Mouse (Mus musculus): Measurements from ENCODE around the gene Ppp4c. TPM values are rescaled to one million over a fixed set of nuclear protein-coding genes. Genes with fewer than 3 reads are reported as not detected.
A peak's percentile ranks its signal among the peaks of the same experiment; 100 is the strongest.

Gene Ppp4c
- polyA plus RNA-seq, 1 experiment from 2014 or later, result 267 TPM

DNA sequence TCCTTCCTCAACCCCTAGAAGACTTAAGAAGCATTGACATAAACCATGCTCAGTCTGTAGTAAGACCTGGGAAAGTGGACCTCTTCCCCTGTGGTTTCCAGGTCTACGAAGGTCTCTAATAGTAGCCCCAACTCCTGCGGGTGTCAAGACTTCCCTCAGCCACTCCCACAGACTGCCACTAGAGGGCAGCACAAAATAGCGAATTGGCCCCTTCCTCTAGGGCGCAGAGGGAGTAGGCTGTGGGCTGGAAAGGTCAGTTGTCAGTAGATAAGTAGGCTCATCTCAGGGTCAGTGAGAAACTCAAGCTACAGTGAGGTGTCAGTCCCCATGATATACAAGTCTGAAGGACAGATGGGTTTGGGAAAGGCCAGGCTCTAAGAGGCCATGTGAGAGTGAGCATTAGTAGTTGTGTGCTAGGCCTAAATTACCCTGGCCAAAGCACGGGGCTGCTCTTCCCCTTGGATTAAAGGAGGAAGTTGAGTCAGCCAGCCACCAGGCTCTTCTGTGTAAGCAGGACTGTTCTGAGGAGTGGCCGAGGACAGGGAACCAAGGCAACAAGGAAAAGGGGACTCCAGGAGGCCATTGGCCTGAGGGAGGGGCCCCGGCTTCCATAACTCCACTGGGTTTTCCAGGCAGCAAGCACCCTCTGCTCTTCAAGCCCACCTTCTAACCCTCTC lies 29.7 kb upstream of the Ppp4c start:
- peaks cover 7% of the 10 kb centered on the region for H3K4me1 ChIP-seq (ENCODE audit: insufficient read depth, low read length)
- no peaks in the 10 kb centered on the region for H3K36me3 ChIP-seq (ENCODE audit: insufficient read depth, low read length)
- peak; percentile 44; the same call in 1 of the 2 replicates for ATAC-seq (ENCODE audit: low FRiP score, low TSS enrichment)
- no peak overlapping the region for H3K27ac ChIP-seq (ENCODE audit: low read length)
- no peak overlapping the region for H3K4me3 ChIP-seq (ENCODE audit: low read length)
- no peak overlapping the region for H3K9ac ChIP-seq (replicated peaks; ENCODE audit: low read length)
- no peak overlapping the region for H3K4me2 ChIP-seq (replicated peaks; ENCODE audit: low read depth, low read length)
- H3K9me3 ChIP-seq (ENCODE audit: low read length), result peaks cover 5% of the 10 kb centered on the region; the same call in 1 of the 2 replicates
- WGBS, result 24% methylated on average over 7 of the region's 7 CpGs
- H3K27me3 ChIP-seq (ENCODE audit: insufficient read depth, low read length), result peaks cover 18% of the 10 kb centered on the region

DNA sequence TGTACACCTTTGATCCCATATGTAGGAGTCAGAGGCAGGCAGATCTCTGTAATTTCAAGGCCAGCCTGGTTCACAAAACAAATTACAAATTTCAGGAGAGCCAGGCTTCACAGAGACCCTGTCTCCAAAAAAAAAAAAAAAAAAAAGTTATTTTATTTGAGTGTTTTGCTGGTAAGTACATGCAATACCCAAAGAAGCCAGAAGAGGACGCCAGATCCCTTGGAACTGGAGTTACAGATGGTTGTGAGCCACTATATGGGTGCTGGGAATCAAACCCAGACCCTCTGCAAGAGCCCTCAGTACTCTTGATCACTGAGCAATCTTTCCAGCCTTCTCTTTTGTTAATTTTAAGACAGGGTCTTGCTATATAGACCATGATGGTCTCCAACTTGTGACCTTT lies 26.5 kb upstream of the Ppp4c start:
- H3K4me1 ChIP-seq (ENCODE audit: insufficient read depth, low read length), result peaks cover 7% of the 10 kb centered on the region
- no peak for ATAC-seq (ENCODE audit: low FRiP score, low TSS enrichment)
- no peak overlapping the region for H3K4me2 ChIP-seq (replicated peaks; ENCODE audit: low read depth, low read length)
- 29% methylated on average over 1 of the region's 1 CpGs for WGBS
- H3K9ac ChIP-seq (replicated peaks; ENCODE audit: low read length), result no peak overlapping the region
- H3K9me3 ChIP-seq (ENCODE audit: low read length), result peaks cover 5% of the 10 kb centered on the region; the same call in 1 of the 2 replicates
- H3K27ac ChIP-seq (ENCODE audit: low read length), result no peak overlapping the region
- peaks cover 7% of the 10 kb centered on the region; the same call in 1 of the 2 replicates for H3K27me3 ChIP-seq (ENCODE audit: insufficient read depth, low read length)
- no peak overlapping the region for H3K4me3 ChIP-seq (ENCODE audit: low read length)
- H3K36me3 ChIP-seq (ENCODE audit: insufficient read depth, low read length), result no peaks in the 10 kb centered on the region

DNA sequence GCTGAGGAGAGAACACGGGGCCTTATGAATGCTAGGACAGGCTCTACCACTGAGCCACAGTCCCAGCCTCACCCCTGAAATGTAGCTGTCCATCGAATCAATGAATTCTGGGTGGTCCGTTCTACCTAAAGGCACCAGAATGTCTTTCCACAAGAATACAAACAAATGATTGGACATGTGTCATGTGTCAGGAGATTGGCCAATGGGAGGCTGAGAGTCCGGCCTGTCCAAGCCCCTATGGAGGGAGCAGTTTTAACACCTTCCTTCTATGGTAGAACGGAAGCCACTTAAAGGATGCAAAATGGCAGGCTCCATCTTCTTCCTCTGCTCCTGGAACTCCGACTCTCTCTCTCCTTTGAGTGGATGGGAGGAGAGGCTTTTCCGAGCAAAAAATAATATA lies 25.3 kb upstream of the Ppp4c start:
- no peaks in the 10 kb centered on the region for H3K36me3 ChIP-seq (ENCODE audit: insufficient read depth, low read length)
- no peak overlapping the region for H3K27ac ChIP-seq (ENCODE audit: low read length)
- H3K9ac ChIP-seq (replicated peaks; ENCODE audit: low read length), result no peak overlapping the region
- H3K4me3 ChIP-seq (ENCODE audit: low read length), result no peak overlapping the region
- no peaks in the 10 kb centered on the region for H3K4me1 ChIP-seq (ENCODE audit: insufficient read depth, low read length)
- peaks cover 5% of the 10 kb centered on the region; the same call in 1 of the 2 replicates for H3K9me3 ChIP-seq (ENCODE audit: low read length)
- no peak for ATAC-seq (ENCODE audit: low FRiP score, low TSS enrichment)
- 82% methylated on average over 7 of the region's 7 CpGs for WGBS
- H3K4me2 ChIP-seq (replicated peaks; ENCODE audit: low read depth, low read length), result no peak overlapping the region
- H3K27me3 ChIP-seq (ENCODE audit: insufficient read depth, low read length), result no peaks in the 10 kb centered on the region

DNA sequence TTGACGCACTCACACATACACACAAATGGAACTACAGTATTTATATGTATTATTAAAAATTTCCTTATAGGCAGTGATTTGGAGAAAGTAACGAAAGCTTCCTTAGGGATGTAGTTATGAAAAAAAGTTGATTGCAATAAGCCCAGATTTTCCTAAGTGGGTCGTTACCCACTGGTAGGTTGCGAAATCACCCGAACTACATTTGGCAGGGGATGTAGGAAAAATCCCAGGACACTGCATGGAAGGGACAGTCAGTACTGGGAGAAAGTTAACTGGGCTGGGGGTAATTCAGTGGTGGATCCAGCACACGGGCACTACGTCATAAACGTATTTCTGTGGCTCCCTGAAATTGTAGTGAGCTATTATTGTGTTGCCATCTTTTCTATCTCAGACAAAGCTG lies 24.2 kb upstream of the Ppp4c start:
- ATAC-seq (ENCODE audit: low FRiP score, low TSS enrichment), result no peak
- no peak overlapping the region for H3K4me2 ChIP-seq (replicated peaks; ENCODE audit: low read depth, low read length)
- H3K36me3 ChIP-seq (ENCODE audit: insufficient read depth, low read length), result no peaks in the 10 kb centered on the region

DNA sequence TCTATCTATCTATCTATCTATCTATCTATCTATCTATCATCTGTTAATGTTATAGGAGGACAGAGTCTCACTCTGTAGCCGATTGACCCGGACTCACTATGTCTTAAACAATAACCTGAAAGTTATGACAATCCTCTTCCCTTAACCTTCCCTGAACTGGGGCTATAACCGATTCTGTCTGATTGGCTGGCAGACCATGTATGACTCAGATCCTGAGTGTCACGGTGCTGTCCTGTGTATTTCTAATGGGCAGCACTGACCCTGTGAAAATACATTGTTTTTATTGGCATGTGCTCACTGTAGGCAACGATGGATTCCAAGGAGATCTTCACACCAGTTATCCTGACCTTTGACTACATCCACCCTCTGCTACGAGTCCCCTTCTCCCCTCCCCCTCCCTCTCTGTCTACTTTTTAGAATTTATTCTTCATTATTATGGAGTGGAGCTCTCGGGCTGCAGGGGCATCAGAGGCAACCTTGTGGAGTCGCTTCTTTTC lies 23.5 kb upstream of the Ppp4c start:
- Histone ChIP-seq H3K9me3 (ENCODE audit: low read length) (peaks cover 5% of the 10 kb centered on the region; the same call in 1 of the 2 replicates), H3K36me3 (ENCODE audit: insufficient read depth, low read length) (no peaks in the 10 kb centered on the region), H3K4me2 (replicated peaks; ENCODE audit: low read depth, low read length) (no peak overlapping the region), H3K27me3 (ENCODE audit: insufficient read depth, low read length) (no peaks in the 10 kb centered on the region), H3K27ac (ENCODE audit: low read length) (no peak overlapping the region), H3K4me1 (ENCODE audit: insufficient read depth, low read length) (no peaks in the 10 kb centered on the region), H3K4me3 (ENCODE audit: low read length) (no peak overlapping the region), H3K9ac (replicated peaks; ENCODE audit: low read length) (no peak overlapping the region)
- 56% methylated on average over 8 of the region's 8 CpGs for WGBS
- no peak for ATAC-seq (ENCODE audit: low FRiP score, low TSS enrichment)

More for the DNA sequence above, 24.2 kb upstream of the Ppp4c start:
- WGBS, result 90% methylated on average over 8 of the region's 8 CpGs
- Histone ChIP-seq H3K9ac (replicated peaks; ENCODE audit: low read length) (no peak overlapping the region), H3K27me3 (ENCODE audit: insufficient read depth, low read length) (no peaks in the 10 kb centered on the region), H3K4me3 (ENCODE audit: low read length) (no peak overlapping the region), H3K4me1 (ENCODE audit: insufficient read depth, low read length) (no peaks in the 10 kb centered on the region), H3K9me3 (ENCODE audit: low read length) (peaks cover 5% of the 10 kb centered on the region; the same call in 1 of the 2 replicates), H3K27ac (ENCODE audit: low read length) (no peak overlapping the region)

DNA sequence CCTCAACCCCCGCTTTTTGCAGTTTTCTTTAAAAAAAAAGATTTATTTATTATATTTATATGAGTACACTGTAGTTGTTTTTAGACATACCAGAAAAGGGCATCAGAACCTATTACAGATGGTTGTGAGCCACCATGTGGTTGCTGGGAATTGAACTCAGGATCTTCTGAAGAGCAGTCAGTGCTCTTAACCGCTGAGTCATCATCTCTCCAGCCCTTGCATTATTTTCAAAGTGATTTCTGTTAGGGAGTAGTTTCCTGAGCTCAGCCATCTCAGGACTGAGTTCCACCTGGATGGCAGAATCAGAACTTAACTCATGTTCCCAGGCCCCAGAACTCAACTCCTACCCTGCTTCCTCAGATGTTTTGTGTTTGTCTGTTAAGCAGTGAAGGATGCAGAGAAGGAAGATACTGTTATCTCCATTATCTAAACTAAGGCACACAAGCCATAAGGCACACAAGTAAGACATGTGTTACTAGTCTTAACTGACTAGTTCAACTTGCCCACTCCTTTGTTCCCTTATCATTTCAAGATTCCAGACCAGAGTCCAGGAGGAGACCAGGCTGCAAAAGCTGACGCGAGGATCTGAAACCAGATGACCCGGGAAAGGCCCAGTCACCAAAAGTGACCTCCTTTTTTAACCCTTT lies 17.6 kb upstream of the Ppp4c start:
- 48% methylated on average over 5 of the region's 5 CpGs for WGBS
- no peaks in the 10 kb centered on the region for H3K9me3 ChIP-seq (ENCODE audit: low read length)
- H3K36me3 ChIP-seq (ENCODE audit: insufficient read depth, low read length), result no peaks in the 10 kb centered on the region
- no peak for ATAC-seq (ENCODE audit: low FRiP score, low TSS enrichment)
- no peak overlapping the region for H3K27ac ChIP-seq (ENCODE audit: low read length)
- peak overlapping the region; percentile 86; the same call in 1 of the 2 replicates for H3K4me2 ChIP-seq (replicated peaks; ENCODE audit: low read depth, low read length)
- no peak overlapping the region; the same call in 1 of the 2 replicates for H3K4me3 ChIP-seq (ENCODE audit: low read length)
- no peaks in the 10 kb centered on the region for H3K27me3 ChIP-seq (ENCODE audit: insufficient read depth, low read length)
- peaks cover 21% of the 10 kb centered on the region for H3K4me1 ChIP-seq (ENCODE audit: insufficient read depth, low read length)
- H3K9ac ChIP-seq (replicated peaks; ENCODE audit: low read length), result peak overlapping the region; percentile 78

DNA sequence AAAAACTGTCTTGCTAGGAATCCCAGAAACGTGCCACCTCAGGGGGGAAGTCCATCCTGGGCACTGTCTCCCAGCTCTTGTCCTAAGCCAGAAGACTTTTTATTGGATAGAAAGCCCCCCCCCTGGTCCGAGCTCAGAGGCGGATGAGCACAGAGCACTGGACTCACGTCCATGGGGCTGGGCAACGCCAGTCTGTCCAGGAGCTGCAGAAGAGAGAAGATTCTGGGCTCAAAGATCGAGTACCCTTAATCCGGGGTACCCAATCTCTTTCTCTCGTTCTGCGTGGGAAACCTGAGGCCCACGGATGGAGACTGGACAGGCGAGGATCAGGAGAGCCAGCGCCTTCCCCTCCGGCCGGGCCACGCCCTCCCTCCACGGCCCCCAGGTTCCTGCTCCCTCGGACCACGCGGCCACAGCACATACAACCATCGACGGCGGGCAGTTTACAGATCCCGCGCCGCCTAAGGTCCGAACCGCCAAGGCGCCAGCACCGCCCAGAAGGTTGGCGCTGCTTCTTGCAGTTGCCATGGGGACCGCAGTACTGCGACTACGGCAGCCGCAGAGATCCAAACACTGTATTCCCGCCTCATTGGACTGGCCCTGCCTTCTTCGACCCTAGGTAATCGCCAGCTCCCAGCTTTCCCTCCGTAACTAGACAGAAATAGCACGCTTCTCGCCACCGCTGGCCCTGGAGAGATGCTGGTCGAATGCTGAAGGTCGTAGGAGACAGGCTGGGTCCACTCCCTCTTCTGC lies 16.6 kb upstream of the Ppp4c start:
- peak; percentile 97 for ATAC-seq (ENCODE audit: low FRiP score, low TSS enrichment)
- H3K4me2 ChIP-seq (replicated peaks; ENCODE audit: low read depth, low read length), result peak overlapping the region; percentile 86

DNA sequence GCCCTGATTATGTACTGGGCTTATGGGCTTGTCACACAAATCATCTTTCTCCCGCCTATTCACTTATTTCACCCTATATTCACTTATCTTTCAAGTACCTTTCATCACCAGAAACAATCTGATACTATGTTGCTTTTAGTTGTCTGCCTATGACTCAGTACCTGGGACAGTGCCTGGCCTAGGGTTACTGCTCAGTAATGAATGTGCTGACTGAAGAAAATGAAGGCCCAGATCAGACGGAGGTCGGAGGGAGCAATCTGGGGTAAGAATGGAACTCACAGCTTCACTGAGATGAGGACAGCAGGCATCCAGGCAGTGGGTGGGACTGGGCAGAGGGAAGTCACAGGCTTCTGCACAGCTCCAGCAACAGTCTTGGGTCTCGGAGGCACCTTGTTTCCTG lies 15.1 kb upstream of the Ppp4c start:
- Histone ChIP-seq H3K4me1 (ENCODE audit: insufficient read depth, low read length) (peaks cover 21% of the 10 kb centered on the region), H3K4me3 (ENCODE audit: low read length) (no peak overlapping the region; the same call in 1 of the 2 replicates), H3K9me3 (ENCODE audit: low read length) (no peaks in the 10 kb centered on the region), H3K4me2 (replicated peaks; ENCODE audit: low read depth, low read length) (peak overlapping the region; percentile 86; the same call in 1 of the 2 replicates), H3K9ac (replicated peaks; ENCODE audit: low read length) (peak overlapping the region; percentile 78; the same call in 1 of the 2 replicates), H3K27me3 (ENCODE audit: insufficient read depth, low read length) (no peaks in the 10 kb centered on the region), H3K36me3 (ENCODE audit: insufficient read depth, low read length) (no peaks in the 10 kb centered on the region), H3K27ac (ENCODE audit: low read length) (peak overlapping the region; percentile 6; the same call in 1 of the 2 replicates)
- 67% methylated on average over 4 of the region's 4 CpGs for WGBS
- ATAC-seq (ENCODE audit: low FRiP score, low TSS enrichment), result no peak

More for the DNA sequence above, 16.6 kb upstream of the Ppp4c start:
- no peaks in the 10 kb centered on the region for H3K36me3 ChIP-seq (ENCODE audit: insufficient read depth, low read length)
- no peaks in the 10 kb centered on the region for H3K9me3 ChIP-seq (ENCODE audit: low read length)
- under 1% methylated on average over 42 of the region's 43 CpGs for WGBS
- H3K27ac ChIP-seq (ENCODE audit: low read length), result peak overlapping the region; percentile 72
- H3K9ac ChIP-seq (replicated peaks; ENCODE audit: low read length), result peak overlapping the region; percentile 78
- H3K27me3 ChIP-seq (ENCODE audit: insufficient read depth, low read length), result no peaks in the 10 kb centered on the region
- H3K4me1 ChIP-seq (ENCODE audit: insufficient read depth, low read length), result peaks cover 21% of the 10 kb centered on the region
- peak overlapping the region; percentile 64 for H3K4me3 ChIP-seq (ENCODE audit: low read length)

DNA sequence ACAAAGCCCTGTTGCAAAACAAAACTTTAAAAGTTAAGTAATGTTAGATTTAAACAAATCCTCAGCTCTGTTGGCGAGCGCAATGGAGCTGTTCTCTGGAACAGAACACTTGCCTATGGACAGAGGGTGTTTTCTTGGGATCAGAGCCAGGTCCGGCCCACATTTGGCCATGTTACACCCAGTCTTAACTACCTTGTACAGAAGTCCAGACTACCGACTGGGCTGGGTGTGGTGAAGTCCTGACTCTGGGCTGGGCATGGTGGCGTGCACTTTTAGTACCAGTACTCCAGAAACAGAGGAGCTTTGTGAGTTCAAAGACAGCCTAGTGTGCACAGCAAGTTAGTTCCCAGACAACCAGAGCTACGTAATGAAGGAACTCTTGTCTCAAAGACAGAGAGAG lies 14.7 kb upstream of the Ppp4c start:
- Histone ChIP-seq H3K36me3 (ENCODE audit: insufficient read depth, low read length) (no peaks in the 10 kb centered on the region), H3K4me2 (replicated peaks; ENCODE audit: low read depth, low read length) (no peak overlapping the region), H3K9me3 (ENCODE audit: low read length) (no peaks in the 10 kb centered on the region), H3K27me3 (ENCODE audit: insufficient read depth, low read length) (no peaks in the 10 kb centered on the region), H3K9ac (replicated peaks; ENCODE audit: low read length) (no peak overlapping the region), H3K27ac (ENCODE audit: low read length) (no peak overlapping the region), H3K4me1 (ENCODE audit: insufficient read depth, low read length) (peaks cover 21% of the 10 kb centered on the region), H3K4me3 (ENCODE audit: low read length) (no peak overlapping the region)
- 64% methylated on average over 6 of the region's 6 CpGs for WGBS
- no peak for ATAC-seq (ENCODE audit: low FRiP score, low TSS enrichment)
